Mouse (Mus musculus) hindbrain, embryonic 16.5 days (tissue): ENCODE data around the gene Hsd17b14. TPM values are rescaled to one million over a fixed set of nuclear protein-coding genes. Genes with fewer than 3 reads are reported as not detected.

Experiments used
- ATAC-seq: fragments of 200-750 bp; cut with Nextera tagmentation; 2 replicates; pipeline ENCODE4 v1.8.0; 2017; ENCODE audit warnings: moderate TSS enrichment, moderate library complexity
- H3K27ac ChIP-seq: fragments of 300-500 bp; sonication (generic); 2 replicates; pipeline ENCODE4 v1.5.1; 2014; ENCODE audit warnings: low read depth, mild to moderate bottlenecking, control low read depth, low read length, moderate library complexity
- H3K27me3 ChIP-seq: fragments of 300-500 bp; sonication (generic); replicated peaks from 2 replicates; pipeline ENCODE4 v1.6.1; 2014; ENCODE audit warnings: low read length; ENCODE audit not compliant: control insufficient read depth, insufficient read depth
- H3K36me3 ChIP-seq: fragments of 300-500 bp; sonication (generic); 2 replicates; pipeline ENCODE4 v1.6.1; 2014; ENCODE audit warnings: mild to moderate bottlenecking, low read length, moderate library complexity, mixed read lengths; ENCODE audit not compliant: control insufficient read depth, insufficient read depth
- H3K4me1 ChIP-seq: fragments of 300-500 bp; sonication (generic); 2 replicates; pipeline ENCODE4 v1.6.1; 2014; ENCODE audit warnings: low read depth, low read length; ENCODE audit not compliant: control insufficient read depth, insufficient read depth
- H3K4me2 ChIP-seq: fragments of 300-500 bp; sonication (generic); 2 replicates; pipeline ENCODE4 v1.6.1; 2014; ENCODE audit warnings: mild to moderate bottlenecking, low read length, control low read depth, moderate library complexity
- H3K4me3 ChIP-seq: fragments of 300-500 bp; sonication (generic); 2 replicates; pipeline ENCODE4 v1.5.1; 2014; ENCODE audit warnings: mild to moderate bottlenecking, low read length, control low read depth, moderate library complexity
- H3K9ac ChIP-seq: fragments of 300-500 bp; sonication (generic); 2 replicates; pipeline ENCODE4 v1.6.1; 2014; ENCODE audit warnings: low read depth, mild to moderate bottlenecking, control low read depth, low read length, moderate library complexity
- H3K9me3 ChIP-seq: fragments of 300-500 bp; sonication (generic); 2 replicates; pipeline ENCODE4 v1.6.1; 2014; ENCODE audit warnings: mild to moderate bottlenecking, low read length, moderate library complexity; ENCODE audit not compliant: control insufficient read depth
- WGBS: fragments of 180-500 bp; shearing (Covaris S2); extraction: QIAGEN DNeasy Blood & Tissue Kit; methylation state at CpG from one replicate; pipeline ENCODE4 v1.1.7; 2014; 5-methylcytosine and 5-hydroxymethylcytosine counted together
- polyA plus RNA-seq: library from polyadenylated mRNA; unstranded; fragments of >200 nt; fragmentation: Nextera tagmentation; extraction: Ambion mirVana; gene quantifications from 2 replicates; pipeline ENCODE4 v1.2.1, GENCODE M21; 2015

The Hsd17b14 gene
- polyA plus RNA-seq, 1 experiment from 2014 or later, result 0.43 TPM

DNA sequence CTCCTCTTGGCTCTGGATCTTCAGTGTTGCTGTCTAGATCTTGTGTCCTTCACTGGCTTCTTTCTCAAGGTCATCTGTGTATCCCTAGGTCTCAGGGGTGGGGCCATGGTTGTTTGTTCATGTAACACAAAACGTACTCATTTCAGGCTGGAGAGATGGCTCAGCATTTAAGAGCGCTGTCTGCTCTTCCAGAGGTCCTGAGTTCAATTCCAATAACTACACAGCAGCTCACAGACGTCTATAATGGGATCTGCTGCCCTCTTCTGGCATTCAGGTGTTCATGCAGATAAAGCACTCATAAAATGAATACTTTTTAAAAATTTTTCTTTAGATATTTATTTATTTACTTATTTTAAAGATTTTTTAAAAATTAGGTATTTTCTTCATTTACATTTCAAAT, 36.2 kb downstream of the Hsd17b14 start:
- H3K9ac ChIP-seq, result no peak overlapping the region
- H3K4me1 ChIP-seq, result peaks cover 5% of the 10 kb centered on the region; the same call in 1 of the 2 replicates
- WGBS, result 60% methylated on average over 3 of the region's 3 CpGs
- no peak overlapping the region for H3K4me3 ChIP-seq
- H3K4me2 ChIP-seq, result no peak overlapping the region
- no peaks in the 10 kb centered on the region for H3K36me3 ChIP-seq
- H3K27me3 ChIP-seq, result no peaks in the 10 kb centered on the region
- H3K9me3 ChIP-seq, result no peaks in the 10 kb centered on the region
- no peak for ATAC-seq
- no peak overlapping the region for H3K27ac ChIP-seq

DNA sequence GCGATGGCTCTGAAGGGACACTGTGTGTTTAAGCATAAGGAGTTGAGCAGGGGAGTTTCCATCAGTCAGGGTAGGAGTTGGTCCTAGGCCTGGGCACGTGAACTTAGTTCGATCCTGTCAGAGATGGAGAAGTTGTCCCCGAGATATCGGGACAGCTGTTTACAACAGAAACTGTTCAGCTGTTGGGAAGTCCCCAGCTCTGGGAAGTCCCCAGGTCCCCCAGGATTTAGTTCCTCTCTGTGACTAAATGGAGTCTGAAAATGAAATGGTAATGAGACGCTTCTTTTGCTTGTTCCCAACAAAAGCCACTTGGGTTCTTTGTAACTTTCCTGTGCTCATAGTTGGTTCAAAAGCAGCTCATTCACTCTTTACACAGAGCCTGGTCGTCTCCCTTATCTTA, 37.2 kb downstream of the Hsd17b14 start:
- H3K9me3 ChIP-seq, result no peaks in the 10 kb centered on the region
- peaks cover 5% of the 10 kb centered on the region; the same call in 1 of the 2 replicates for H3K4me1 ChIP-seq
- no peak overlapping the region for H3K27ac ChIP-seq
- H3K36me3 ChIP-seq, result no peaks in the 10 kb centered on the region
- no peaks in the 10 kb centered on the region for H3K27me3 ChIP-seq
- ATAC-seq, result no peak
- no peak overlapping the region for H3K4me3 ChIP-seq
- WGBS, result 74% methylated on average over 7 of the region's 7 CpGs
- no peak overlapping the region for H3K4me2 ChIP-seq
- no peak overlapping the region for H3K9ac ChIP-seq

DNA sequence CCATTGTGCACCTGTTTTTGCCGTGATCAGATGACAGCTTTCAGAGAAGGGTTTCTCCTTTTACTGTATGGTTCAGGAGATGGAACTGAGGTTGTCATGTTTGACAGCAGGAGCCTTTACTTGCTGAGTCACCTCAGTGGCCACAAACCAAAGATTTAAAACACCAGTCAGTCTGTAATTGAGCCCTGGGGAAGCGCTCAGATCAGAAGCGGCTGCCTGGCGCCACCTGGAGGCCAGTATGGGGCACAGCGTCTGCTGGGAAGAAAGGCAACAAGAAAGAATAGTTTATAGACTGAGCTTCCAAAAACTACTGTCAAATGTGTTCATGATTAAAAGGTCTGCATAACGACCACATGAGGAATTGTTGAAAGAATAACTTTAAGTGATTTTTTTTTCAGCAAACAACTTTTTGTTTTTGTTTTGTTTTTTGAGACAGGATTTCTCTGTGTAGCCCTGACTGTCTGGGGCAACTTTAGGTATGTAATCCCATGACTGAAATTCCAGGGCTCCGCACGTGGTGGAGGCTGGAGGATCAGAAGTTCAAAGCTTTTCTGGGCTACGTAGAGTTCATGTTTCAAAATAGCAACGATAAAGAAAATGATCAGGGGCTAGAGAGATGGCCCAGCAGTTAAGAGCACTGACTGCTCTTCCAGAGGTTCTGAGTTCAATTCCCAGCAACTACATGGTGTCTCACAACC, 38.6 kb downstream of the Hsd17b14 start:
- H3K4me1 ChIP-seq, result peaks cover 5% of the 10 kb centered on the region; the same call in 1 of the 2 replicates
- ATAC-seq, result no peak
- WGBS, result 24% methylated on average over 10 of the region's 10 CpGs
- no peaks in the 10 kb centered on the region for H3K27me3 ChIP-seq
- no peak overlapping the region for H3K4me3 ChIP-seq
- H3K4me2 ChIP-seq, result no peak overlapping the region
- H3K27ac ChIP-seq, result no peak overlapping the region
- H3K36me3 ChIP-seq, result no peaks in the 10 kb centered on the region
- no peak overlapping the region for H3K9ac ChIP-seq
- H3K9me3 ChIP-seq, result no peaks in the 10 kb centered on the region

DNA sequence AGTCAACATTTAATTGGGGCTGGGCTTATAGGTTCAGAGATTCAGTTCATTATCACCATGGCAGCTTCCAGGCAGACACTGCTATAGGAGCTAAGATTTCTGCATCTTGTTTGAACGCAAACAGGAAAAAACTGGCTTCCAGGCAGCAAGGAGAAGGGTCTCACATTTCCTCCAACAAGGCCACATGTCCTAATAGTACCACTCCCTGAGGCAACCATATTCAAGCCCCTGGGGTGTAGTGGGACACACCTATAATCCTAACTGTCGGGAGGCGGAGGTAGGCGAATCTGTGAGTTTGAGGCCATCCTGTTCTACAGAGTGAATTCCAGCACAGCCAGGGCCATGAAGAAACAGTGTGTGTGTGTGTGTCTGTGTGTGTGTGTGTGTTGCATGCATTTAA, 40.5 kb downstream of the Hsd17b14 start:
- no peak for ATAC-seq
- Histone ChIP-seq H3K9me3 (no peaks in the 10 kb centered on the region), H3K27me3 (no peaks in the 10 kb centered on the region), H3K9ac (no peak overlapping the region), H3K4me2 (no peak overlapping the region), H3K27ac (no peak overlapping the region), H3K4me3 (no peak overlapping the region), H3K4me1 (no peaks in the 10 kb centered on the region), H3K36me3 (no peaks in the 10 kb centered on the region)
- 83% methylated on average over 4 of the region's 4 CpGs for WGBS

DNA sequence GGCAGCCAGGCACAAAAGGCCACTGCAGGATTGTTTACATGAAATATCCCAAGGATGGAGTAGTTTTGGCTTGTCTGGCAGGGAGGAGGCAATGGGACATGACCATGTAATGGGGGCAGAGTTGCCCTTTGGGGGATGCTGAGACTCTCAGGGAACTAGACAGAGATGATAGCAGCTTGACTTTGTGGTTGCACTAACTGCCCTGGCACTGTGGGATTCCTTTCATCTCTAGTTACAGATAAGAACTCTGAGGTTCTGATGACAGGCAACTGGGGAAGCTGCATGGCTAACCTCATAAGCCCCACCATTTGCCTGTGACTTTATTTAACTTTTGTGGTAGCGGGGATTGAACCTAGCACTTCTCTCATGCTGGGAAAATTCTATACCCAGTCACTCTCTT, 41.4 kb downstream of the Hsd17b14 start:
- no peaks in the 10 kb centered on the region for H3K36me3 ChIP-seq
- H3K9me3 ChIP-seq, result no peaks in the 10 kb centered on the region
- H3K4me1 ChIP-seq, result no peaks in the 10 kb centered on the region
- no peak overlapping the region for H3K9ac ChIP-seq
- no peak for ATAC-seq
- H3K4me2 ChIP-seq, result no peak overlapping the region
- WGBS, result 96% methylated on average over 1 of the region's 1 CpGs
- H3K4me3 ChIP-seq, result no peak overlapping the region
- no peak overlapping the region for H3K27ac ChIP-seq
- H3K27me3 ChIP-seq, result no peaks in the 10 kb centered on the region

DNA sequence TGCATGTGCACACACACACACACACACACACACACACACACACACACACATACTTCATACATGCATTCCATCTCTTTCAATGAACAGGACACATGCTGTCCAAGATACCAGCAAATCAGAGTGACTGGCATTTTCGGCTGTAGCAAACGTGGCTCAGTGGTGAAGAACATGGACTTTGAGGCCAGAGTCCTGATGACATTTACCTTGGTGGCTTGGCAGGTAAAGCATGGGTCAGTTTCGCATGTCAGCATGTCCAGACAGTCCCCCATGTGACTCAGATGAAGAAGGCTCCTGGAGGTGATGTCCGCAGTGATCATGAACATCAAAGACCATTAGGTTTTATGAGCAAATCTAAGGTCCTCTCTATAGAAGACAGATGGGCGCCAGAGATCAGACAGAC, 42.3 kb downstream of the Hsd17b14 start:
- WGBS, result 86% methylated on average over 5 of the region's 5 CpGs
- no peak overlapping the region for H3K4me2 ChIP-seq
- no peak overlapping the region for H3K9ac ChIP-seq
- H3K36me3 ChIP-seq, result no peaks in the 10 kb centered on the region
- H3K27ac ChIP-seq, result no peak overlapping the region
- no peak for ATAC-seq
- H3K4me1 ChIP-seq, result no peaks in the 10 kb centered on the region
- H3K27me3 ChIP-seq, result no peaks in the 10 kb centered on the region
- H3K9me3 ChIP-seq, result no peaks in the 10 kb centered on the region
- H3K4me3 ChIP-seq, result no peak overlapping the region

DNA sequence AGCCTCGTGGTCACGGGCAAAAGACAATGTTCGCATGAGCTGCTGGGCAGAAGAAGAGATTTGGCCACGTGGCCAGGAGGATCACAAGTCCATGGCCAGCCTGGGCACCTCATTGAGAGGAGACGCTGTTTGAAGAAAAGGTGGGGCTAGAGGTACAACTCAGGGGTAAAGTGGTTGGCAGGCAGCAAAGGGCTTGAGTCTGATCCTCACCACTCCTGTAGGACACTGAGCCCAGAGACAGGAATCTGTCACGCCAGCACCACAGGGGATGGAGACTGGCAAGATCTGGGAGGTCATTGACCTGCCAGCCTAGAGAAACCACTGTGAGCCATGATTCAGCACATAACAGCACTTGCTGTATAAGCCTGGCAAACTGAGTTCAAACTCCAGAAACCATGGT, 42.8 kb downstream of the Hsd17b14 start:
- no peaks in the 10 kb centered on the region for H3K9me3 ChIP-seq
- 91% methylated on average over 6 of the region's 6 CpGs for WGBS
- H3K4me2 ChIP-seq, result no peak overlapping the region
- H3K4me3 ChIP-seq, result no peak overlapping the region
- no peaks in the 10 kb centered on the region for H3K27me3 ChIP-seq
- ATAC-seq, result no peak
- no peak overlapping the region for H3K9ac ChIP-seq
- no peaks in the 10 kb centered on the region for H3K36me3 ChIP-seq
- H3K4me1 ChIP-seq, result no peaks in the 10 kb centered on the region
- H3K27ac ChIP-seq, result no peak overlapping the region

DNA sequence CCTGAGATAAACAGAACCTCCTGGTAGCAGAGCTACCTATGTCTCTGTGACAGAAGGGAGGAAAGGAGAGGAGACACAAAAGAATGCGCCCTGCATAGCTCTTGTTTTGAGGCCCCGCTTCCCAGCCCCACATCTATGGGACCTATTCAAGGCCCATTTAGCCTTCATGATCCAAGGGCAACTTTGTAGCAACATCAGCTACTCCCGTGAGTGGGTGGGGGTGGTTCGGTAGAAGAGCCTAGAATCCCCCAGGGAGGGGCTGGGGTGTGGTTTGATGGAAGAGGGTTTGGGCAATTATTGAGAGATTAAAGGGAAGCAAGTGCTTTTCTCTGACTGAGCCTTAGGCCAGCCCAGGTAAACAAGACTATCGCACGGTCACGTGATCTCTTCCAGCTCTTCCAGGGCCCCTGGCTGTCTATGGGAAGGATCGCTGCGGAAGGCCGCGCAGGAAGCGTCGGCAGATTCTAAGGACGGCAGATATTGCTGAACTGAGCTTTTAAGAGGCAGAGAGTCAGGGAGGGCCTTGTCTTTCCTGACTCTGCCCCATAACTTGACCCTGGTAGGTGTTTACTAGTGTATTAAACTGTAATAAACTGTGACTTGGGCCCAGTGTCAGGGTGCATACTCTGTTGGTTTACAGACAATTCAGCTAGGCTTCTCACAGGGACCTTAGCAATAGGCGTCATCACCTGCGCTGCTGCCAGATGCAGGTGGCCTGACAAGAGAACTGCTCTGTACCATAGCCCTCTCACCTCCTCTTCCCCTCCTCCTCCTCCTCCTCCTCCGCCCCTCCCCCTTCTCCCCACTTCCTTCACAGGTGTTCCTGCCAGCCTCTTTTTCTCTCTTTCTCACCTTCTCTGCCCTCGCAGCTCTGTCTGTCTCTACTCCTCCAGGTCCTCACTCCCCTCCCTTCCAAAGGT, 44.5 kb downstream of the Hsd17b14 start:
- Histone ChIP-seq H3K27me3 (no peaks in the 10 kb centered on the region), H3K9ac (no peak overlapping the region), H3K4me1 (no peaks in the 10 kb centered on the region), H3K27ac (no peak overlapping the region), H3K36me3 (no peaks in the 10 kb centered on the region), H3K9me3 (no peaks in the 10 kb centered on the region), H3K4me2 (no peak overlapping the region), H3K4me3 (no peak overlapping the region)
- ATAC-seq, result no peak
- WGBS, result 51% methylated on average over 18 of the region's 18 CpGs

DNA sequence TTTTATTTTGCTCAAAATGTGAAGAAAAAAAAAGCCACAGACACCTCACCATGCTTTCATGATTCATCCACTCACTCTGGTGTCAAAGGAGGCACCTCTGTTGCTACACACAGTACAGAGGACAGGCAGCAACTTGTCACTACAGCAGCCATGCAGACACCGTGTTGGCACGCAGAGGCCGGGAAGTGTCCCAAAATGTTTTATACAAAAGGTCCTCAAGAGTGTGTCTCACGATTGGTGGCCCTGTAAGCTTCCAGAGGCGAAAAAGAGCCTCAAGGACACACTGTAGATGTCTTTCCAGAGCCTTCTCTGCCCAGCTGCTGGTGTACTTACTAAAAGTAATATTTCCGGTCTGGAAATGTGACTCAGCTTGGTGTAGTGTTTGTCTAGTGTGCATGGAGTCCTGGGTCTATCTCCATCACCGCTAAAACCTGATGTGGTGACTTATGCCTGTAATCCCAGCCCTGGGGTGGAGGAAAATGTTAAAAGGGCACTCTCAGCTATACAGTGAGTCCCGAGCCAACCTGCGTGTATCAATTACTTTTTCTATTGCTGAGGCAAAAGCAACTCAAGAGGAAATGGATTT, 51.1 kb downstream of the Hsd17b14 start:
- no peaks in the 10 kb centered on the region for H3K4me1 ChIP-seq
- H3K4me2 ChIP-seq, result no peak overlapping the region
- H3K9me3 ChIP-seq, result no peaks in the 10 kb centered on the region
- ATAC-seq, result no peak
- H3K9ac ChIP-seq, result no peak overlapping the region
- H3K36me3 ChIP-seq, result no peaks in the 10 kb centered on the region
- WGBS, result 83% methylated on average over 9 of the region's 9 CpGs
- H3K27me3 ChIP-seq, result no peaks in the 10 kb centered on the region
- no peak overlapping the region for H3K27ac ChIP-seq
- no peak overlapping the region for H3K4me3 ChIP-seq
